Mouse (Mus musculus): ENCODE measurements around the gene 9530068E07Rik. TPM values are rescaled to one million over a fixed set of nuclear protein-coding genes. Genes with fewer than 3 reads are reported as not detected.
A peak's percentile ranks its signal among the peaks of the same experiment; 100 is the strongest.

9530068E07Rik gene
- polyA plus RNA-seq, 1 experiment from 2014 or later, result 205 TPM

DNA sequence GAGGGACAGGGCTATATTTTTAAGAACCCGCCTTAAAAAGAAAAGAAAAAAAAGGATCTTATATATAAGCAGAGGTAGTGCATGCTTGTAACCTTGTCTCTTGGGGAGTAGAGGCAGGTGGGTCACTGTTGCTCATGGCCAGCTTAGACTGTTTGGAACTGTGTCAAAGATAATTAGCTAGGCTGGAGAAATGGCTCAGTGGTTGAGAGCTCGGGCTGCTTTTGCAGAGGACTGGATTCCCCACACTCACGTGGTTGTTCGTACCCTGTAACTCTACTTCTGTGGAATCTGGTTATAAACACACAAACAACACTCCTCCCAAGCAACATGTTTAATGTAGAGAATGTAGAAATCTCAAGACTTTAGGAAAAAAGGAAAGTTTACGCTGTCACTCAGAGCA lies 8.0 kb downstream of the 9530068E07Rik start:
- Histone ChIP-seq H3K27me3 (no peaks in the 10 kb centered on the region), H3K9ac (no peak overlapping the region), H3K27ac (no peak overlapping the region), H3K9me3 (no peaks in the 10 kb centered on the region), H3K4me2 (replicated peaks) (no peak overlapping the region), H3K4me3 (no peak overlapping the region), H3K4me1 (peaks cover 5% of the 10 kb centered on the region), H3K36me3 (peaks cover 66% of the 10 kb centered on the region)
- 87% methylated on average over 5 of the region's 5 CpGs for WGBS
- no peak for ATAC-seq (ENCODE audit: low FRiP score, low read depth)

DNA sequence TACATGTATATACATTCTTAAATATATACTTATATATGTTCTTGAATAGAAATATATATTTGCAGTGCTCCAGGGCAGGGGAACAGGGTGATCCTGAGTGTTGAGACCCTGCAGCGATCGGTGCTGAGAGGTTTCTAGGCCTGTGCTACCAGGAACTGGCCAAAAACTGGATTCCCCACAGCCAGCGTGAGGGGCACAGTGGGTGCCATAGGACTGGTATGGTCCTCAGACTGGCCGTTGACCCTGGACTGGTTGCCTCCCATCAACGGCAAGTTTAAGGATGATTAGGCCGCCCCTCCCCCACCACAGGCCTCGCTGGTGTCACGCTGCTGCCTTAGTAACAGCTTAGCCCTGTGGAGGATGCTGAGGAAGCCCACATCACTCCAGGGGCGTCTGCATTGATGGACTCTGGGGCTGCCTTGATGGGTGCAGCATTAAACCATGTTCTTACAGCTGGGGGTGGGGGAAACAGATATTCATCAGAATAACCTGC lies 9.0 kb downstream of the 9530068E07Rik start:
- no peaks in the 10 kb centered on the region for H3K9me3 ChIP-seq
- WGBS, result 82% methylated on average over 9 of the region's 9 CpGs
- H3K27me3 ChIP-seq, result no peaks in the 10 kb centered on the region
- H3K4me1 ChIP-seq, result peaks cover under 1% of the 10 kb centered on the region; the same call in 1 of the 2 replicates
- no peak for ATAC-seq (ENCODE audit: low FRiP score, low read depth)
- no peak overlapping the region for H3K4me3 ChIP-seq
- H3K36me3 ChIP-seq, result peaks cover 68% of the 10 kb centered on the region
- no peak overlapping the region for H3K9ac ChIP-seq
- no peak overlapping the region for H3K4me2 ChIP-seq (replicated peaks)
- no peak overlapping the region for H3K27ac ChIP-seq

DNA sequence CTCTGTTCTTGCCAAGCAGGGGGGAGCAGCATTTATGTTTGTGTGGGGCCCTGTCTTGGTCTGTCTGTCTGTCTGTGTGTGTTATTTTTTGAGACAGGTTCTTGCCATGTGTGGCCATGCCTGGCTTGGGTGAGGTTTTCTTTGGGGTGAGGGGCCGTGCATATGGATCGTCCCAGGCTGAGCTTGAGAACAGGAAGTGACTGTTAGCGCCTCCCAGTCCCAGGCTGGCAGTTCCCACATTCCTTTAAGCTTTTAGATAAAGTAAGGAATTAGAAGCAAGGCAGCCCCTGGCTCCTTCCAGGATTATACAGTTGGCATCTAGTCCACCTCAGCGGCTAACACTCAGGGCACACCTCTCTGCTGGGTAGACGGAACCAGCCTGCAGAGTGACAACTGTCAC lies 13.1 kb downstream of the 9530068E07Rik start:
- H3K4me1 ChIP-seq, result no peaks in the 10 kb centered on the region
- H3K27ac ChIP-seq, result no peak overlapping the region
- H3K36me3 ChIP-seq, result peaks cover 64% of the 10 kb centered on the region
- 73% methylated on average over 5 of the region's 5 CpGs for WGBS
- H3K9ac ChIP-seq, result no peak overlapping the region
- H3K27me3 ChIP-seq, result no peaks in the 10 kb centered on the region
- ATAC-seq (ENCODE audit: low FRiP score, low read depth), result no peak
- H3K4me3 ChIP-seq, result no peak overlapping the region
- no peak overlapping the region for H3K4me2 ChIP-seq (replicated peaks)
- H3K9me3 ChIP-seq, result no peaks in the 10 kb centered on the region

DNA sequence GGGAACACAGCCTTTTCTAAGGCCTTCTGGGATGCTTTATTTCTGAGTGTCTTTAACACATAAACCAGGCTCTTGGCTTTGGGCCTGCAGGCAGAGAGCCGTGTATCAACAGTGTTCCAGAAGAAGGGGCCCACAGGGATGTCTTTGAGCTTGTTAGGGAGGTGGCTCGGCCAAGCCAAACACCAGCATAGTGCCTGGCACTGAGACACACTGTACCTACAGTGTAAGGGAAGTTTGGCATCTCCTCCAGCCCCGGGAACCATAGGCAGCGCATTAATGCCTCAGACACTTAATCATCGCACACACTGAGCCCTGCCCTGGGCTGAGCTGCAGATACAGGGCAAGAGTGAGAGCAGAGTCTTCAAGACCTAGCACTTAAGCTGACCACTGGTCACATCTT lies 22.1 kb downstream of the 9530068E07Rik start:
- H3K9ac ChIP-seq, result no peak overlapping the region
- H3K4me1 ChIP-seq, result 0 out of 2 replicates have a peak, but pooled peaks cover 13% of the 10 kb centered on the region
- H3K27ac ChIP-seq, result peak overlapping the region; percentile 2; the same call in 1 of the 2 replicates
- H3K4me3 ChIP-seq, result no peak overlapping the region
- H3K36me3 ChIP-seq, result no peaks in the 10 kb centered on the region
- H3K27me3 ChIP-seq, result 0 out of 2 replicates have a peak, but pooled peaks cover 4% of the 10 kb centered on the region
- 67% methylated on average over 5 of the region's 5 CpGs for WGBS
- peak; percentile 76 for ATAC-seq (ENCODE audit: low FRiP score, low read depth)
- no peaks in the 10 kb centered on the region for H3K9me3 ChIP-seq
- no peak overlapping the region for H3K4me2 ChIP-seq (replicated peaks)

GRCm38 (mm10) chr11:52419246-52419645 lies 23.0 kb downstream of the 9530068E07Rik start:
- H3K9me3 ChIP-seq, result no peaks in the 10 kb centered on the region
- no peaks in the 10 kb centered on the region for H3K36me3 ChIP-seq
- H3K27ac ChIP-seq, result no peak overlapping the region
- 0 out of 2 replicates have a peak, but pooled peaks cover 4% of the 10 kb centered on the region for H3K27me3 ChIP-seq
- no peak for ATAC-seq (ENCODE audit: low FRiP score, low read depth)
- no peak overlapping the region for H3K4me2 ChIP-seq (replicated peaks)
- 0 out of 2 replicates have a peak, but pooled peaks cover 13% of the 10 kb centered on the region for H3K4me1 ChIP-seq
- 42% methylated on average over 5 of the region's 5 CpGs for WGBS
- H3K9ac ChIP-seq, result no peak overlapping the region
- no peak overlapping the region for H3K4me3 ChIP-seq

GRCm38 (mm10) chr11:52419861-52420260 lies 23.6 kb downstream of the 9530068E07Rik start:
- no peak overlapping the region for H3K4me2 ChIP-seq (replicated peaks)
- H3K9ac ChIP-seq, result no peak overlapping the region
- no peaks in the 10 kb centered on the region for H3K36me3 ChIP-seq
- no peaks in the 10 kb centered on the region for H3K9me3 ChIP-seq
- H3K27ac ChIP-seq, result no peak overlapping the region
- 80% methylated on average over 7 of the region's 7 CpGs for WGBS
- H3K4me1 ChIP-seq, result 0 out of 2 replicates have a peak, but pooled peaks cover 13% of the 10 kb centered on the region
- 0 out of 2 replicates have a peak, but pooled peaks cover 4% of the 10 kb centered on the region for H3K27me3 ChIP-seq
- ATAC-seq (ENCODE audit: low FRiP score, low read depth), result no peak
- H3K4me3 ChIP-seq, result no peak overlapping the region

- Histone ChIP-seq H3K27me3 (0 out of 2 replicates have a peak, but pooled peaks cover 4% of the 10 kb centered on the region), H3K27ac (no peak overlapping the region), H3K4me3 (no peak overlapping the region), H3K4me2 (replicated peaks) (no peak overlapping the region), H3K9me3 (no peaks in the 10 kb centered on the region), H3K36me3 (no peaks in the 10 kb centered on the region), H3K9ac (no peak overlapping the region), H3K4me1 (0 out of 2 replicates have a peak, but pooled peaks cover 13% of the 10 kb centered on the region)
- 48% methylated on average over 12 of the region's 12 CpGs for WGBS
- ATAC-seq (ENCODE audit: low FRiP score, low read depth), result no peak
Observed at GRCm38 (mm10) chr11:52420296-52421052, 24.2 kb downstream of the 9530068E07Rik start.

- H3K9me3 ChIP-seq, result no peaks in the 10 kb centered on the region
- H3K4me1 ChIP-seq, result 0 out of 2 replicates have a peak, but pooled peaks cover 13% of the 10 kb centered on the region
- no peaks in the 10 kb centered on the region for H3K36me3 ChIP-seq
- H3K4me3 ChIP-seq, result no peak overlapping the region
- H3K27me3 ChIP-seq, result 0 out of 2 replicates have a peak, but pooled peaks cover 4% of the 10 kb centered on the region
- H3K9ac ChIP-seq, result no peak overlapping the region
- 26% methylated on average over 12 of the region's 12 CpGs for WGBS
- ATAC-seq (ENCODE audit: low FRiP score, low read depth), result no peak
- H3K4me2 ChIP-seq (replicated peaks), result no peak overlapping the region
- no peak overlapping the region for H3K27ac ChIP-seq
Observed at GRCm38 (mm10) chr11:52421053-52421778, 25.0 kb downstream of the 9530068E07Rik start.

GRCm38 (mm10) chr11:52429440-52429839 lies 33.2 kb downstream of the 9530068E07Rik start:
- H3K27ac ChIP-seq, result no peak overlapping the region
- H3K9ac ChIP-seq, result no peak overlapping the region
- H3K27me3 ChIP-seq, result no peaks in the 10 kb centered on the region
- 69% methylated on average over 6 of the region's 6 CpGs for WGBS
- no peak for ATAC-seq (ENCODE audit: low FRiP score, low read depth)
- H3K4me1 ChIP-seq, result no peaks in the 10 kb centered on the region
- no peaks in the 10 kb centered on the region for H3K36me3 ChIP-seq
- no peak overlapping the region for H3K4me3 ChIP-seq
- H3K9me3 ChIP-seq, result no peaks in the 10 kb centered on the region
- H3K4me2 ChIP-seq (replicated peaks), result no peak overlapping the region

DNA sequence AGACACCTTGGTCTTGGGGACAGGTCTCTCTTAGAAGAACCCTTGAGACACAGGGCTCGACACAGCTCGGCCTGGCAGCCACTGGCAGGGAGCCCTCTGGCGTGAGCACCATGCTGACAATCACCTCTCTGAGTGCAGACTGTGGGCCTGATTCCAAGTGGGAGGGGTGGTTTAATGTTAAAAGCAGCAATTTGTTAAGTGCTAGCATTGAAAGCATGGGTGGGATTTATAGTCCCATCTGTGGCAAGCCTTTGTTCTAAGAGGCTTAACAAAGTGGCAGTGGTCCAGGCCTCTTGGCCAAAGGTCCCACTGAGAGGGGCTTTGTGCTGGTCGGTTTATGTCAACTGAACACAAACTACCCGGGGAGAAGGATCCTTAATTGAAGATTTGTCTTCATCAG lies 35.4 kb downstream of the 9530068E07Rik start:
- Histone ChIP-seq H3K27ac (no peak overlapping the region), H3K9ac (no peak overlapping the region), H3K36me3 (no peaks in the 10 kb centered on the region), H3K27me3 (no peaks in the 10 kb centered on the region), H3K4me2 (replicated peaks) (no peak overlapping the region), H3K9me3 (no peaks in the 10 kb centered on the region), H3K4me3 (no peak overlapping the region), H3K4me1 (no peaks in the 10 kb centered on the region)
- no peak for ATAC-seq (ENCODE audit: low FRiP score, low read depth)
- 52% methylated on average over 5 of the region's 5 CpGs for WGBS

- WGBS, result 89% methylated on average over 5 of the region's 5 CpGs
- no peak for ATAC-seq (ENCODE audit: low FRiP score, low read depth)
Observed at GRCm38 (mm10) chr11:52432148-52432547, 35.9 kb downstream of the 9530068E07Rik start.

More at GRCm38 (mm10) chr11:52432148-52432547, 35.9 kb downstream of the 9530068E07Rik start:
- Histone ChIP-seq H3K4me2 (replicated peaks) (no peak overlapping the region), H3K9ac (no peak overlapping the region), H3K4me1 (peaks cover 5% of the 10 kb centered on the region; the same call in 1 of the 2 replicates), H3K9me3 (no peaks in the 10 kb centered on the region), H3K27ac (no peak overlapping the region), H3K36me3 (no peaks in the 10 kb centered on the region), H3K27me3 (no peaks in the 10 kb centered on the region), H3K4me3 (no peak overlapping the region)
